Mouse (Mus musculus) thymus, adult 2 months (tissue): ENCODE measurements around the gene Cmc1. TPM values are rescaled to one million over a fixed set of nuclear protein-coding genes. Genes with fewer than 3 reads are reported as not detected.

Experiments used
- DNase-seq: peaks from one replicate; pipeline ENCODE4 v3.0.0; 2021
- H3K27ac ChIP-seq: fragments of 200-500 bp; 2 replicates; pipeline ENCODE4 v1.5.1; 2012; ENCODE audit warnings: low read length, control low read depth; ENCODE audit not compliant: control insufficient read depth, insufficient read depth
- H3K27me3 ChIP-seq: fragments of 200-500 bp; 2 replicates; pipeline ENCODE4 v1.6.1; 2012; ENCODE audit warnings: mild to moderate bottlenecking, low read length, moderate library complexity, mixed read lengths; ENCODE audit not compliant: control insufficient read depth, insufficient read depth
- H3K36me3 ChIP-seq: fragments of 200-500 bp; 2 replicates; pipeline ENCODE4 v1.6.1; 2012; ENCODE audit warnings: mild to moderate bottlenecking, low read length, moderate library complexity; ENCODE audit not compliant: control insufficient read depth, insufficient read depth
- H3K4me1 ChIP-seq: fragments of 200-500 bp; replicated peaks from 2 replicates; pipeline ENCODE4 v1.6.1; 2012; ENCODE audit warnings: low read length; ENCODE audit not compliant: control insufficient read depth, insufficient read depth
- H3K4me3 ChIP-seq: fragments of 200-500 bp; 2 replicates; pipeline ENCODE4 v1.5.1; 2012; ENCODE audit warnings: mild to moderate bottlenecking, low read length, control low read depth, moderate library complexity; ENCODE audit not compliant: control insufficient read depth, insufficient read depth
- CTCF ChIP-seq: fragments of 200-500 bp; IDR thresholded peaks from 2 replicates; pipeline ENCODE4 v1.5.1; 2012; ENCODE audit warnings: mild to moderate bottlenecking, control low read depth, low read length, moderate library complexity, borderline replicate concordance; ENCODE audit not compliant: control insufficient read depth, poor library complexity, insufficient read depth; ENCODE audit errors: extremely low read depth
- POLR2A ChIP-seq: fragments of 200-500 bp; IDR thresholded peaks from 2 replicates; pipeline ENCODE4 v1.6.1; 2012; ENCODE audit warnings: mild to moderate bottlenecking, low read length, control low read depth, moderate library complexity; ENCODE audit not compliant: control insufficient read depth, poor library complexity, insufficient read depth; ENCODE audit errors: extremely low read depth
- WGBS: fragments of 180-500 bp; shearing (Covaris S2); methylation state at CpG from one replicate; pipeline ENCODE4 v1.1.7; 2018; 5-methylcytosine and 5-hydroxymethylcytosine counted together
- polyA plus RNA-seq: library from polyadenylated mRNA; depleted of rRNA; stranded (reverse); fragments of >200 nt; gene quantifications from 2 replicates; pipeline ENCODE4 v1.2.3, GENCODE M21; 2012

The Cmc1 gene
- polyA plus RNA-seq, 1 experiment, result 1.6 TPM

GRCm38 (mm10) chr9:118070442-118070841 is 79.5 kb downstream of the Cmc1 start:
- H3K4me1 ChIP-seq, result no peaks in the 10 kb centered on the region
- WGBS, result 96% methylated on average over 6 of the region's 6 CpGs
- DNase-seq, result no peak
- peaks cover 16% of the 10 kb centered on the region for H3K36me3 ChIP-seq
- no peak overlapping the region for H3K4me3 ChIP-seq
- no peak for TF ChIP-seq POLR2A
- TF ChIP-seq CTCF, result no peak
- H3K27me3 ChIP-seq, result no peaks in the 10 kb centered on the region
- no peak overlapping the region for H3K27ac ChIP-seq

- peaks cover 62% of the 10 kb centered on the region for H3K36me3 ChIP-seq
- no peak for DNase-seq
These were observed 90.9 kb downstream of the Cmc1 start for GRCm38 (mm10) chr9:118059101-118059500.

GRCm38 (mm10) chr9:118053286-118053685 is 96.7 kb downstream of the Cmc1 start:
- 42% methylated on average over 1 of the region's 1 CpGs for WGBS
- no peak for TF ChIP-seq CTCF
- no peak for TF ChIP-seq POLR2A

More at GRCm38 (mm10) chr9:118059101-118059500, 90.9 kb downstream of the Cmc1 start:
- TF ChIP-seq CTCF (no peak), POLR2A (no peak)
- WGBS, result 70% methylated on average over 3 of the region's 3 CpGs
- no peaks in the 10 kb centered on the region for H3K27me3 ChIP-seq
- H3K4me3 ChIP-seq, result no peak overlapping the region
- H3K4me1 ChIP-seq, result no peaks in the 10 kb centered on the region
- no peak overlapping the region for H3K27ac ChIP-seq

GRCm38 (mm10) chr9:118045011-118045533 is 104.9 kb downstream of the Cmc1 start:
- no peak for DNase-seq
- Histone ChIP-seq H3K27me3 (no peaks in the 10 kb centered on the region), H3K27ac (no peak overlapping the region), H3K4me3 (no peak overlapping the region), H3K36me3 (peaks cover 16% of the 10 kb centered on the region), H3K4me1 (peaks cover 4% of the 10 kb centered on the region; the same call in 1 of the 2 replicates)
- TF ChIP-seq CTCF (no peak), POLR2A (no peak)
- 87% methylated on average over 1 of the region's 1 CpGs for WGBS

More at GRCm38 (mm10) chr9:118053286-118053685, 96.7 kb downstream of the Cmc1 start:
- peaks cover 60% of the 10 kb centered on the region for H3K36me3 ChIP-seq
- no peak for DNase-seq
- no peak overlapping the region for H3K27ac ChIP-seq
- H3K4me3 ChIP-seq, result no peak overlapping the region
- no peaks in the 10 kb centered on the region for H3K4me1 ChIP-seq
- H3K27me3 ChIP-seq, result no peaks in the 10 kb centered on the region

- H3K27ac ChIP-seq, result no peak overlapping the region
- no peaks in the 10 kb centered on the region for H3K27me3 ChIP-seq
- peaks cover 4% of the 10 kb centered on the region for H3K36me3 ChIP-seq
- H3K4me3 ChIP-seq, result no peak overlapping the region
- TF ChIP-seq CTCF, result no peak
- TF ChIP-seq POLR2A, result no peak
- WGBS, result 94% methylated on average over 3 of the region's 3 CpGs
- peaks cover 6% of the 10 kb centered on the region for H3K4me1 ChIP-seq
- no peak for DNase-seq
These were observed 106.4 kb downstream of the Cmc1 start for GRCm38 (mm10) chr9:118043581-118043980.

GRCm38 (mm10) chr9:118042738-118043137 is 107.2 kb downstream of the Cmc1 start:
- peaks cover 6% of the 10 kb centered on the region for H3K4me1 ChIP-seq
- peaks cover under 1% of the 10 kb centered on the region for H3K36me3 ChIP-seq
- no peak for DNase-seq
- H3K4me3 ChIP-seq, result no peak overlapping the region
- TF ChIP-seq CTCF (no peak), POLR2A (no peak)
- H3K27me3 ChIP-seq, result no peaks in the 10 kb centered on the region
- H3K27ac ChIP-seq, result no peak overlapping the region
- 91% methylated on average over 4 of the region's 4 CpGs for WGBS

GRCm38 (mm10) chr9:118041646-118042045 is 108.3 kb downstream of the Cmc1 start:
- no peak for DNase-seq
- TF ChIP-seq CTCF (no peak), POLR2A (no peak)
- no peak overlapping the region for H3K4me3 ChIP-seq
- H3K4me1 ChIP-seq, result peaks cover 6% of the 10 kb centered on the region
- H3K36me3 ChIP-seq, result no peaks in the 10 kb centered on the region
- H3K27me3 ChIP-seq, result no peaks in the 10 kb centered on the region
- WGBS, result 28% methylated on average over 5 of the region's 5 CpGs
- no peak overlapping the region for H3K27ac ChIP-seq
